24 mouse cellular contexts compared by ENCODE assay signal in genomic region chr5:35627307-35627840, GRCm38 (mm10). TPM values are rescaled to one million over a fixed set of nuclear protein-coding genes. Genes with fewer than 3 reads are reported as not detected.
DNase-seq lines count a peak whose midpoint lies in the region; ATAC-seq and TF ChIP-seq lines count a peak whose summit lies in the region.
"Had no signal": no experiment of that assay in that cellular context is flagged by ENCODE, and none has a peak within 500 bp of the region (broad histone marks: within the 10 kb centered on the region; RNA-seq: fewer than 3 reads in every experiment).

No protein-coding gene starts in this region.

- intact Hi-C loops in heart, adult 2 months (cut with DNase I): no loop called here

- WGBS in heart, adult 2 months: 59% methylated on average over 7 of the region's 7 CpGs
- WGBS in heart, embryonic 11.5 days (ENCODE audit: insufficient replicate concordance): 53% methylated on average over 7 of the region's 7 CpGs
- WGBS in liver, embryonic 14.5 days (ENCODE audit: insufficient replicate concordance): 37% methylated on average over 7 of the region's 7 CpGs

- H3K27me3 ChIP-seq in heart, adult 2 months (ENCODE audit: control insufficient read depth, insufficient read depth, low read length): no peaks in the 10 kb centered on the region
- peaks cover 3% of the 10 kb centered on the region; the same call in 1 of the 2 replicates for H3K27me3 ChIP-seq in heart, embryonic 11.5 days (ENCODE audit: control insufficient read depth, insufficient read depth, low read length)
- H3K27me3 ChIP-seq in liver, embryonic 14.5 days (ENCODE audit: control insufficient read depth, insufficient read depth, low read length): no peaks in the 10 kb centered on the region
- H3K27me3 ChIP-seq: hindbrain, embryonic 13.5 days had no signal

- TF ChIP-seq POLR2A in heart, adult 2 months (IDR thresholded peaks at IDR 0.05; ENCODE audit: insufficient read depth, low read depth, low read length): no peak

- no peak for TF ChIP-seq EP300 in heart, adult 2 months (IDR thresholded peaks at IDR 0.05; ENCODE audit: insufficient read depth, low read depth, low read length)
- TF ChIP-seq EP300 in liver, embryonic 14.5 days (IDR thresholded peaks at IDR 0.05; ENCODE audit: low read depth): no peak

- H3K4me1 ChIP-seq in heart, adult 2 months (ENCODE audit: control insufficient read depth, insufficient read depth, low read length): peaks cover 8% of the 10 kb centered on the region
- no peaks in the 10 kb centered on the region for H3K4me1 ChIP-seq in heart, embryonic 11.5 days (ENCODE audit: control insufficient read depth, insufficient read depth, low read length)
- no peaks in the 10 kb centered on the region for H3K4me1 ChIP-seq in liver, embryonic 14.5 days (replicated peaks; ENCODE audit: control insufficient read depth in 2 of 2, insufficient read depth in 2 of 2, low read length in 1 of 2)
- H3K4me1 ChIP-seq: limb, embryonic 10.5 days had no signal

- no peaks in the 10 kb centered on the region for H3K9me3 ChIP-seq in heart, embryonic 11.5 days (replicated peaks; ENCODE audit: control insufficient read depth, low read length)
- no peaks in the 10 kb centered on the region for H3K9me3 ChIP-seq in liver, embryonic 14.5 days (ENCODE audit: control insufficient read depth, low read length)
- H3K9me3 ChIP-seq: embryonic facial prominence, embryonic 10.5 days; hindbrain, embryonic 13.5 days; limb, embryonic 10.5 days had no signal

- no peak for ATAC-seq in heart, embryonic 11.5 days (replicated peaks; ENCODE audit: insufficient number of reproducible peaks, low FRiP score, low TSS enrichment)
- ATAC-seq in liver, embryonic 14.5 days (ENCODE audit: insufficient read depth): no peak
- ATAC-seq in granulocyte monocyte progenitor cell, adult 5-6 weeks (replicated peaks; ENCODE audit: poor library complexity, severe bottlenecking): no peak

- DNase-seq in heart, adult 2 months: no peak
- DNase-seq in liver, embryonic 14.5 days (ENCODE audit: low read depth in 3 of 3, low spot score in 3 of 3): no peak
- no peak for DNase-seq in liver
- DNase-seq in A20 (ENCODE audit: low read depth, low spot score): peak; percentile 19
- DNase-seq in ZHBTc4 (ENCODE audit: low read depth, low spot score): peak; percentile 36
- no peak for DNase-seq in embryo, embryonic 9.5 days (ENCODE audit: extremely low spot score)
- DNase-seq: adrenal gland, postnatal 10 days; B cell, adult 2 months; cerebellum, adult 9-11 months; gastrocnemius, postnatal 36 days; kidney, adult 11 months; kidney, postnatal 4 days; layer of hippocampus, postnatal 36 days; lung, adult 18-20 months; thymus, postnatal 4 days had no signal

- no peaks in the 10 kb centered on the region for H3K79me2 ChIP-seq in heart, adult 2 months (replicated peaks; ENCODE audit: control insufficient read depth, insufficient read depth, low read length)

- H3K4me3 ChIP-seq in heart, adult 2 months: no peak overlapping the region
- H3K4me3 ChIP-seq in heart, embryonic 11.5 days (ENCODE audit: low read depth, low read length): no peak overlapping the region
- H3K4me3 ChIP-seq in liver, embryonic 14.5 days (ENCODE audit: insufficient read depth in 1 of 2, low read depth in 2 of 2, low read length in 2 of 2): no peak overlapping the region
- H3K4me3 ChIP-seq: embryonic facial prominence, embryonic 10.5 days; erythroblast, embryonic 14.5 days; hindbrain, embryonic 13.5 days; limb, embryonic 10.5 days; megakaryocyte, embryonic 14.5 days had no signal

- no peak overlapping the region for H3K27ac ChIP-seq in heart, adult 2 months
- H3K27ac ChIP-seq in heart, embryonic 11.5 days (ENCODE audit: low read depth, low read length): no peak overlapping the region
- no peak overlapping the region for H3K27ac ChIP-seq in liver, embryonic 14.5 days
- H3K27ac ChIP-seq: embryonic facial prominence, embryonic 10.5 days; hindbrain, embryonic 13.5 days; limb, embryonic 10.5 days had no signal

- H3K36me3 ChIP-seq in heart, adult 2 months (ENCODE audit: control insufficient read depth, insufficient read depth, low read length): no peaks in the 10 kb centered on the region
- no peaks in the 10 kb centered on the region for H3K36me3 ChIP-seq in heart, embryonic 11.5 days (ENCODE audit: control insufficient read depth, insufficient read depth, low read length)
- H3K36me3 ChIP-seq in liver, embryonic 14.5 days (replicated peaks; ENCODE audit: control insufficient read depth, insufficient read depth, low read depth): no peaks in the 10 kb centered on the region
- H3K36me3 ChIP-seq: embryonic facial prominence, embryonic 10.5 days; hindbrain, embryonic 13.5 days; limb, embryonic 10.5 days had no signal

- no peak overlapping the region for H3K9ac ChIP-seq in heart, adult 2 months (ENCODE audit: low read depth, low read length)
- no peak overlapping the region for H3K9ac ChIP-seq in heart, embryonic 11.5 days (ENCODE audit: low read depth, low read length)
- H3K9ac ChIP-seq in liver, embryonic 14.5 days (replicated peaks): no peak overlapping the region
- H3K9ac ChIP-seq: hindbrain, embryonic 13.5 days had no signal

- peak; percentile 43 for TF ChIP-seq CTCF in heart, adult 2 months (IDR thresholded peaks at IDR 0.05)
- peak; percentile 56 for TF ChIP-seq CTCF in liver, embryonic 14.5 days (IDR thresholded peaks at IDR 0.05; ENCODE audit: low read depth)

- no peak overlapping the region for H3K4me2 ChIP-seq in heart, embryonic 11.5 days
- H3K4me2 ChIP-seq in liver, embryonic 14.5 days (ENCODE audit: low read depth): no peak overlapping the region
- H3K4me2 ChIP-seq: hindbrain, embryonic 13.5 days had no signal

RNA-seq across cellular contexts. Expression of gene Acox3, which starts 44.5 kb away (rescaled TPM):
- 10 to 100 TPM; 21.8 to 28.3 TPM for total RNA-seq in heart, adult 2 months (2021)
- polyA plus RNA-seq in heart, adult 2 months (2012; rRNA removed): 22.5 and 25.5 TPM in 2 replicates
- 10.5 and 11.4 TPM in 2 replicates for polyA plus RNA-seq in heart, embryonic 11.5 days (2014; fragmentation: Nextera tagmentation; extraction: Ambion mirVana)
- polyA plus RNA-seq in liver, embryonic 14.5 days (2012; rRNA removed): 3.4 and 3.6 TPM in 2 replicates
- 2.5 and 3.2 TPM in 2 replicates for polyA plus RNA-seq in liver, embryonic 14.5 days (2014; fragmentation: Nextera tagmentation; extraction: Ambion mirVana)
- 41.4 and 56.5 TPM in 2 replicates for total RNA-seq in granulocyte monocyte progenitor cell, adult 5-6 weeks (2014; fragmentation: Nextera tagmentation)
- 25.3 and 34.5 TPM in 2 replicates for total RNA-seq in granulocyte monocyte progenitor cell, adult 5-6 weeks (2017)

RNA-seq across cellular contexts. Expression of gene Htra3, which starts 52.2 kb away (rescaled TPM):
- 100 to 1,000 TPM; 101 to 102 TPM for total RNA-seq in heart, adult 2 months (2021)
- 130 and 147 TPM in 2 replicates for polyA plus RNA-seq in heart, adult 2 months (2012; rRNA removed)
- 3.7 and 4.1 TPM in 2 replicates for polyA plus RNA-seq in heart, embryonic 11.5 days (2014; fragmentation: Nextera tagmentation; extraction: Ambion mirVana)
- 0.46 and 0.80 TPM in 2 replicates for polyA plus RNA-seq in liver, embryonic 14.5 days (2012; rRNA removed)
- 0.99 and 1.5 TPM in 2 replicates for polyA plus RNA-seq in liver, embryonic 14.5 days (2014; fragmentation: Nextera tagmentation; extraction: Ambion mirVana)
- not detected in 2 replicates for total RNA-seq in granulocyte monocyte progenitor cell, adult 5-6 weeks (2014; fragmentation: Nextera tagmentation)
- not detected in 2 replicates for total RNA-seq in granulocyte monocyte progenitor cell, adult 5-6 weeks (2017)
- total RNA-seq: MEL; monocyte, adult 5-6 weeks had no signal
- polyA plus RNA-seq: erythroblast, embryonic 14.5 days had no signal

RNA-seq across cellular contexts. Expression of gene Trmt44, which starts 52.5 kb away (rescaled TPM):
- 1 to 10 TPM; 1.9 to 2.0 TPM for total RNA-seq in heart, adult 2 months (2021)
- 1.7 and 2.0 TPM in 2 replicates for polyA plus RNA-seq in heart, adult 2 months (2012; rRNA removed)
- 4.6 and 4.9 TPM in 2 replicates for polyA plus RNA-seq in heart, embryonic 11.5 days (2014; fragmentation: Nextera tagmentation; extraction: Ambion mirVana)
- polyA plus RNA-seq in liver, embryonic 14.5 days (2012; rRNA removed): 1.5 and 2.0 TPM in 2 replicates
- 1.8 and 2.3 TPM in 2 replicates for polyA plus RNA-seq in liver, embryonic 14.5 days (2014; fragmentation: Nextera tagmentation; extraction: Ambion mirVana)
- 8.1 and 9.5 TPM in 2 replicates for total RNA-seq in granulocyte monocyte progenitor cell, adult 5-6 weeks (2014; fragmentation: Nextera tagmentation)
- 8.5 and 13.3 TPM in 2 replicates for total RNA-seq in granulocyte monocyte progenitor cell, adult 5-6 weeks (2017)

Comparison
In these comparisons a context has a peak if more than half of its experiments do, and no peak if none do; other contexts are left out.
1. RNA of gene Htra3, which starts 52.2 kb away (polyA plus RNA-seq): 130 to 147 TPM in heart, adult 2 months; 3.7 to 4.1 TPM in heart, embryonic 11.5 days and 0.46 to 1.5 TPM in liver, embryonic 14.5 days; every median in the first group is over 10 times any median in the second.
2. DNase-seq: peak in A20 (single experiment) and ZHBTc4 (single experiment); none in heart, adult 2 months (0 of 2), liver, embryonic 14.5 days (0 of 3), liver (single experiment) and embryo, embryonic 9.5 days (single experiment).